Mouse (Mus musculus) mouse trophoblast stem cell (cell line): ENCODE results near the gene Otx1.

Source experiments
- in situ Hi-C, 2 experiments: fragments of 300-500 bp; cut with MseI, MboI; formaldehyde crosslinking; loops; 2 replicates in 1 of 2; 3 replicates in 1 of 2; pipeline ENCODE4 v1.15.1; 2025

Gene Otx1

DNA sequence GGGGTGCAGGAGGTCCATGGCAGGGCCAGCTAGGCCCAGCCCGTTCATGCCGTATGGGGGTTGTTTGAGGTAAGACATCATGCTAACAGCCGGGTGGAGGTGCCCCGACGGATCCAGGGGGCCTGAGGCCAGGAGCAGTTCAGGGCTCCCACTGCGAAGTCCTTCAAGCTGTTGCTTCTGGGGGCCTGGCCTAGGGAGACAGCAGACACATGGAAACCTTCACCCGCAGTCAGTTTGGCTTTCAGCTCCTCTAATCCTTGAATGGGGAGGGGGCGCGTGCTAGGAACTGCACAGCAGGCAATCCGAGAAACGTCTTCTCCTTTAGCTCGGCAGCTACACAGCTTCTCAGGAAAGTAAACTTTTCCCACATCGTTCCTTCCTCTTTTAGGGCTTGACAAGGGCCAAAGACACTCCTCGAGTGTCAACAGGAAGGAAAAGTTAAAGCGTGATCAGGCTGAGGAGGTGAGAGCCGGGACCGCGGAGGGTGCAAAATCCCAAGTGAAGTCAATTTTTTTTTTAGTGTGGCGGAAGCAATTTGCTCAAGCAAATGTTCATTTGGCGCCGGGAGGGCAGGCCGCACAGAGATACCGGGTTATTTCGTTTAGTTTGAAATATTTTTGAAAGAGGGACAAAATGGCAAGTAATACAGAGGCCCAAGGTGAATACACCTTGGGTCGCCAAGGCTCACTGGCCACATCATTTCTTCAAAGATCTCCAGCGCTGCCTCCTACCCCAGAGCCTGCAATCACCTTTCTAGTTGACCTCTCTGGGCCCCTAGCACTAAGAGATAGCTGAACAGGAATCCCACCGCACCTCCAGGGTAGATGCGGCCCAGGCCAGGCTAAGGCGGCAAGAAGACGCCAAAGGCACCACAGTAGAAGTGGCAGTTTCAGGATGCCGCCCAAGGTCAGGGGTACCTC, 3.0 kb downstream of the Otx1 start:
- in situ Hi-C loops = no loop called here

- in situ Hi-C loops = no loop called here
Observed at GRCm38 (mm10) chr11:21998141-21999047, 4.3 kb downstream of the Otx1 start.

GRCm38 (mm10) chr11:21997561-21998140, 5.0 kb downstream of the Otx1 start:
- in situ Hi-C loops = no loop called here

DNA sequence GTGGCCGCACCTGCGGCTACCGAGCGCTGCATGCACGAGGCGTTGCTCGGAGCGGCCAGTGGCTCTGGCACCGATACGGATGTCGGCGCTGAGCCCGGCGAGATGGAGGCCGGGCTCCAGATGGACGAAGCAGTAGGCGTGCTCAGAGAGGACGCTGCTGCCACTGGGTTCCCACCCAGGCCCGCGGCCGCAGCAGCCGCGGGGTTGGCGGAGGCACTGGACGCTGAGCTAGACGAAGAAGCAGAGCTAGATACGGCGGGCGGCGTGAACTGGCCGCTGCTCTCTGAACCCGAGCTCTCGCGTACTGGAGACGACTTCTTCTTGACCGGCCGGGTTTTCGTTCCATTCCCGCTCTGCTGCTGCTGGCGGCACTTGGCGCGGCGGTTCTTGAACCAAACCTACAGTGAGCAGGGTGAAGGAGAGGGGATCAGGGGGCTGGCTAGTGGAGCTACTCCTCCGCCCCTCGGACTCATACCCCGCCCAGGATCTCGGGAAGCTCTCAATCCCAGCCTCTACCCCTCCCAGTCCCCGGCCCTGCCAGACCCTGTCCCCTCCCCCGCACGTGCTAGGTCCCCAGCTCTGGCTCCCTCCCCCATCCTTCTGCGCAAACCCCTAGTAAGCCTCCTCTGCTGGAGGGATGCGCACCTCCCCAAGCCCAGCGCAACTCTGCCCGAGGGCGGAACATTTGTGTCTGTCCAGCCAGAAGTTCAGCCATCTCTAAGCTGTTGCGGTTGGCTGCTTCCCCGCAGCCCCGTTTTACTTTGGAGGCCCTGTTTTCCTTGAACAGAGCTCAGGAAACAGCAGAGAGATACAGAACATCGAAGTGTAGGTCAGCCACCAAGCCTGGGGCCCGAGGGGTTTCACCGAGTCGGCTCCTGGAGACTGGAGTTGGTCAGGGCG, 5.8 kb downstream of the Otx1 start:
- in situ Hi-C loops = no loop called here

- in situ Hi-C loops = no loop called here
Observed at GRCm38 (mm10) chr11:21996325-21996647, 6.4 kb downstream of the Otx1 start.

DNA sequence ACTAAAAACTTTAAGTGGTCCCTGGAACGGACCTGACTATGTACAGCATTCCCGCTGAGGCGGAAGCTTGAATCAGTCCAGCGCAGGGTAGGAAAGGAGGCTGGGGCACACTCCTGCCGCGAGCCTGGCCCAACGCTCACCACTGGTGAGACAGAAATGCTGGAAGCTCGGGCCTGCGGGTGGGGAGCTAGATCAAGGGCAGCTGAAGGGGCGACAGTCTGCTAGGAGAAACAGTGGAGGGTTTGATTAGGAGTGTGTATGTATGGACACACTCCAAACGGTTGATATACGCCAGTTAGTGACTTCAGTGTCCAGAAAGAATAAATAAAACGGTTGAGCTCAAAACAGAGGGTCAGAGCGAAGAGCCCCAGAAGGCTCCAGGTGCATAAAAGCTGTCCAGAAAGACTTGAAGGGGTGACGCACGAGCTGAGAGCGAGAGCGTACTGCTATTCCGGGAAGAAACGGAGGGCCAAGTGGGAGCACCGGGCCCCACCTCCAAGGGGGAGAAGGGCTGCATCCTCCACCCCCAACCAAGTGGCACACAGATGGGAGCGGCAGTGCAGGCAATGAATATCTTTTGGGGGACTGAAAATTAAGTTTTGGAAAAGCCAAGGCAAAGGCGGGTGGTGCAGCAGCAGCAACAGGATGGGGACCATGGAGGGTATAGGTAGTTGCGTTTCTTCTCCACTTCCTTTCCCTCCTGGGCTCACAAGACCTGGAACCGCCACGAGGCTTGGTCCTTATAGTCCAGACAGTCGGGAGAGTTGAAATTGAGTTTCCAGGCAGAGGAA, 7.0 kb downstream of the Otx1 start:
- in situ Hi-C loops = no loop called here

DNA sequence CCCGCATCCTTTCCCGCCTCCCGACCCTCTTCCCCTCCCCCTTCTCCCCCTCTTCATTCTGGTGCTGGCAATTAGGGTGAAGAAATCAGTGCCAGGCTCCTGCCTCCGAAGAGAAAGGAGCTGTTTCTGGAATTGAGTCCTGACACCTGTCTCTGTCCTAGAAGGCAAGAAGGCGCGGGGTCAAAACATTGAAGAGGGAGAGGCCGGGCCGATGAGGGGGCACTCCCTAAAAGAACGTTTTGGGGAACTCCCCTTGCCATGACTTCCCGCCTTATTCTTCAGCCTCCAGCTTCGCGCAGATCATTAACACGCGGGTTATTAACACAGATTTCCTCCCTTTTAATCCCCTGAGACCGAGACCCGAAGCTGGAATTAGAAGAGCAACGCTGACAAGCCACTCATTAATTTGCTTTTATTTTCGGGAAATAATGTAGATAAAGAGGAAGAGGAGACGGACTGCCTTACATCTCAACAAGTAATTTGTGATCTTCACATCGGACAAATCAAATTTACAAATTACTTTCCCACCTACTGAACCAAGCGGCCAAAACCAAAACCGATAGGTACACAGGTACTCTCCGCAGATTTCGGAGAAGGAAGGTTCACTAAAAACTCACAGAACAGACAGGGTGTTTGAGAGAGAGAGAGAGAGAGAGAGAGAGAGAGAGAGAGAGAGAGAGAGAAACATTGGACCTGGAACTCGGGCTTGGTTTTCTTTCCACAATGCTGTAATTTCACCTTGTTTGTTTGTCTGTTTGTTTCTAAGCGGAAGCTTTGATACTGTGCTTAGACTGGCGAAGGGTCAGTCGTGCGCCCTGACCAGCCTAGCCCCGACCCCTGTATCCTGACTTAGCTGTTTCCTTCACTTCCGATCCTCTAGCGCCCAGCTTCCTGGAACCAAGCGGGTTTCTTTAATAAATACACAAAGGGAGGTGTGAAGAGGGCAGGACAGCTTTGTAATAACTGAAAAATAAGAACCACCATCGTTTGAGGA, 8.0 kb downstream of the Otx1 start:
- in situ Hi-C loops = no loop called here

GRCm38 (mm10) chr11:21993597-21994376, 8.9 kb downstream of the Otx1 start:
- in situ Hi-C loops = no loop called here

GRCm38 (mm10) chr11:21992761-21993596, 9.7 kb downstream of the Otx1 start:
- in situ Hi-C loops = no loop called here

DNA sequence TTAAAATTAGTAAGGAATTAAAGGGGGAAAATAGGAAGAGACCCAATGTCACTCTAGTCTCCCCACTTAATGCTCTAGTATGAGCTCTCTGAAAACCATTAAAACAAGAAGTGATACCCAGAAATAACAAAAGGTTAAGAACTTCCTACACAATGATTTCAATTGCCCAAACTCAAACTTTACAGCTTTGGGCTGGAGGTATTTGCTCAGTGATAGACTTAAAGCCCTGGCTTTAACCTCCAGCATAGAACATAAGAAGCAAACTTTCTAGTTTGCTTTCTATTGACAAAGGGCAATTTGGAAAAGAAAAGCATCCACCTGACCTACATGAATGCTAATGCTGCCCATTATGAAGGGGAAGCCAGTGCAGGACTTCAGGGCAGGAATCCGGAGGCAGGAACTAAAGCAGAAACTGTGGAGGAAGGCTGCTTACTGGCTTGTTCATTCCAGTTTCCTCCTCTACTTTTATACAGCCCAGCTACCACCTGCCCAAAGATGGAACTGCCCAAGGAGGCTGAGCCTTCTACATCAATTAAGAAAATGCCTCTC, 14.2 kb downstream of the Otx1 start:
- in situ Hi-C loops = no loop called here

DNA sequence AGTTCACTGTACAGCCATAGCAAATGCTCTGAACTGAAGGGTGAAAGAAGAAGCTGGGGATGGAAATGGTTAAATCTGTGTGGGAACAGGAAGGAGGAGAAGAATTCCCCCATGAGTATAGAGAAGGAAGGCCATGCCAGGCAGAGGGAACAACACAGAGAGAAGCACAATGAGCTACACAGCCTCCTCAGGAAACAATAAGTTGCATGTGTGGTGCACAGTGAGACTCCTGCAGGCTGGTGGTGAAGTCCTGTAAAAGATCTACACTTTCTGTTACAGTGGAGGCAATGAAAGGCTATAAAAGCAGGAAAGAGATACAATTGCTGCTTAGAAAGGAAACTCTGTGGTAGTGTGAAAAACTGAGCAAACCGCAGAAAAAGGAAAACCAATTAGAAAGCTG, 17.6 kb downstream of the Otx1 start:
- in situ Hi-C loops = no loop called here

GRCm38 (mm10) chr11:21974005-21974531, 28.6 kb downstream of the Otx1 start:
- in situ Hi-C loops = no loop called here

DNA sequence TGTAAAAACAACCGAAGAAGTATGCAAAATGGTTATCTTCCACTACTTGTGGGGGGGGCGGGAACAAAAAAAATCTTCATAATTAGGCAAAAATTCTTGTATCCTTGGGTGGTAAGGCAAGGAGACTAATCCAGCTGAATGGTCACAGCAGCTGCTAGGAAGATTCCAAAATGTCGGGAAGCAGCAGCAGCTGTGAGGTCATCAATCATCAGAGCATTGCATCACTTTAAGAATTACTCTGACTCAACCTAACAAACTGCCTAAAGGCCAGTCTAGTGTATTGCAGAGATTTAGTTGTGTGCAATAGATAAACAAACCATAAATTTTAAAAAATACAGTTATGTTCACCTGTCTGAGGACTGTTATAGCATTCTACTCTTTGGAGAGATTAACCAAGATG, 29.1 kb downstream of the Otx1 start:
- in situ Hi-C loops = no loop called here

DNA sequence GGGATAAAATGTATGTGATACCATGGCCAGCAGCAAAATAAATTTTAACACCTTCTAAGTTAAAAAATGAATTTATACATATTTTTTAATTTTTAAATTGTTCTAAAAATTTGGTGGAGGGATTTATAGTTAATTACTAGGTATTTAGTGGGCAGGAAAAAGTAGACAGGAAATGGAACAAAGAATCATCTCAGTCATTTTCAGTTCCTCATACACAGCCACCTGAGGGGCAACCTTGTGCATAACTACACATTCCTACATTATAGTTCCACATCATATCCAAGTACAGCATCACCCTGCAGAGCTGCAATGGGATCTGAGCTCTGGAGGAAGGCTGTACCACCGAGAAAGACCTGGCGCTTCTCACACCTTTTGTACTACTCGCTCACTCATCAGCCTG, 33.8 kb downstream of the Otx1 start:
- in situ Hi-C loops = no loop called here

DNA sequence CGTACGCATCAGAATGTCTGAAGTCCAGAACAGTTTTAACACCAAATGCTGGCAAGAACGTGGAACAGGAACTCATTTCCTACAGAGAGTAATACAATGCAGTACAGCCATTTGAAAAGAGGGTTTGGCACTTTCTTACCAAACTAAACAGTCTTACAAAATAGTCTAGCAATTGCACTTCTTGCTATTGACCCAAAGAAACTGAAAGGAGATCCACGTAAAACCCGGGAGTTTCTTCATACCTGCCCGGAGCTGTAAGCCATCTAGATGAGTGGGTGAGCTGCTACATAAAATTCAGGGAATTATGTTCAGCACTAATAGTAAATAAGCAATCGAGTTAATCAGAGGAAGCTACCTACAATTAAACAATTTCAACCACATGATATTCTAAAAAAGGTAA, 47.5 kb downstream of the Otx1 start:
- in situ Hi-C loops = no loop called here

GRCm38 (mm10) chr11:21951657-21952237, 51.0 kb downstream of the Otx1 start:
- in situ Hi-C loops = no loop called here

GRCm38 (mm10) chr11:21950094-21950493, 52.6 kb downstream of the Otx1 start:
- in situ Hi-C loops = no loop called here
